Mouse (Mus musculus): ENCODE data around the gene Mtg1. TPM values are rescaled to one million over a fixed set of nuclear protein-coding genes. Genes with fewer than 3 reads are reported as not detected.

Mtg1 gene
- polyA plus RNA-seq, 1 experiment from 2014 or later: 34.7 TPM

GRCm38 (mm10) chr7:140170863-140171262, 33.5 kb downstream of the Mtg1 start:
- H3K4me1 ChIP-seq (ENCODE audit: control insufficient read depth, insufficient read depth, low read length): no peaks in the 10 kb centered on the region

GRCm38 (mm10) chr7:140172936-140173335, 35.6 kb downstream of the Mtg1 start, which contains the start of gene Olfr523:
TSS of gene Olfr523 (plus strand) at chr7:140173217.
- H3K9me3 ChIP-seq (ENCODE audit: control insufficient read depth, low read length): no peaks in the 10 kb centered on the region
- no peaks in the 10 kb centered on the region for H3K36me3 ChIP-seq (ENCODE audit: control insufficient read depth, insufficient read depth, low read length)
- no peak for ATAC-seq (ENCODE audit: low FRiP score, low TSS enrichment)
- H3K4me1 ChIP-seq (ENCODE audit: control insufficient read depth, insufficient read depth, low read length): no peaks in the 10 kb centered on the region
- 65% methylated on average over 1 of the region's 1 CpGs for WGBS
- no peak within 1 kb of the TSS for H3K27ac ChIP-seq (replicated peaks; ENCODE audit: low read depth, low read length)
- no peak within 1 kb of the TSS for H3K4me2 ChIP-seq (ENCODE audit: low read length)
- H3K27me3 ChIP-seq (ENCODE audit: control insufficient read depth, insufficient read depth, low read length): no peaks in the 10 kb centered on the region
- no peak within 1 kb of the TSS for H3K4me3 ChIP-seq (replicated peaks; ENCODE audit: low read depth, low read length)
- DNase-seq: no peak
- H3K9ac ChIP-seq (replicated peaks; ENCODE audit: low read length): no peak within 1 kb of the TSS

More at GRCm38 (mm10) chr7:140170863-140171262, 33.5 kb downstream of the Mtg1 start:
- H3K4me2 ChIP-seq (ENCODE audit: low read length): no peak overlapping the region
- no peak overlapping the region for H3K27ac ChIP-seq (replicated peaks; ENCODE audit: low read depth, low read length)
- DNase-seq: no peak
- H3K4me3 ChIP-seq (replicated peaks; ENCODE audit: low read depth, low read length): no peak overlapping the region
- H3K9ac ChIP-seq (replicated peaks; ENCODE audit: low read length): no peak overlapping the region
- ATAC-seq (ENCODE audit: low FRiP score, low TSS enrichment): no peak
- 97% methylated on average over 3 of the region's 3 CpGs for WGBS
- H3K36me3 ChIP-seq (ENCODE audit: control insufficient read depth, insufficient read depth, low read length): no peaks in the 10 kb centered on the region
- H3K27me3 ChIP-seq (ENCODE audit: control insufficient read depth, insufficient read depth, low read length): no peaks in the 10 kb centered on the region
- H3K9me3 ChIP-seq (ENCODE audit: control insufficient read depth, low read length): no peaks in the 10 kb centered on the region

GRCm38 (mm10) chr7:140179176-140179575, 41.8 kb downstream of the Mtg1 start:
- no peaks in the 10 kb centered on the region for H3K9me3 ChIP-seq (ENCODE audit: control insufficient read depth, low read length)
- H3K27me3 ChIP-seq (ENCODE audit: control insufficient read depth, insufficient read depth, low read length): no peaks in the 10 kb centered on the region
- ATAC-seq (ENCODE audit: low FRiP score, low TSS enrichment) (no peak), DNase-seq (no peak)
- H3K9ac ChIP-seq (replicated peaks; ENCODE audit: low read length): no peak overlapping the region
- H3K4me3 ChIP-seq (replicated peaks; ENCODE audit: low read depth, low read length): no peak overlapping the region
- no peaks in the 10 kb centered on the region for H3K36me3 ChIP-seq (ENCODE audit: control insufficient read depth, insufficient read depth, low read length)
- no peaks in the 10 kb centered on the region for H3K4me1 ChIP-seq (ENCODE audit: control insufficient read depth, insufficient read depth, low read length)
- H3K27ac ChIP-seq (replicated peaks; ENCODE audit: low read depth, low read length): no peak overlapping the region
- no peak overlapping the region for H3K4me2 ChIP-seq (ENCODE audit: low read length)
- WGBS: 83% methylated on average over 2 of the region's 2 CpGs

- ATAC-seq (ENCODE audit: low FRiP score, low TSS enrichment) (no peak), DNase-seq (no peak)
- Histone ChIP-seq H3K27me3 (ENCODE audit: control insufficient read depth, insufficient read depth, low read length) (no peaks in the 10 kb centered on the region), H3K4me3 (replicated peaks; ENCODE audit: low read depth, low read length) (no peak overlapping the region), H3K36me3 (ENCODE audit: control insufficient read depth, insufficient read depth, low read length) (no peaks in the 10 kb centered on the region), H3K9me3 (ENCODE audit: control insufficient read depth, low read length) (no peaks in the 10 kb centered on the region), H3K9ac (replicated peaks; ENCODE audit: low read length) (no peak overlapping the region), H3K4me1 (ENCODE audit: control insufficient read depth, insufficient read depth, low read length) (no peaks in the 10 kb centered on the region), H3K27ac (replicated peaks; ENCODE audit: low read depth, low read length) (no peak overlapping the region), H3K4me2 (ENCODE audit: low read length) (no peak overlapping the region)
- WGBS: 86% methylated on average over 2 of the region's 2 CpGs
Measured at GRCm38 (mm10) chr7:140180692-140181091, 43.3 kb downstream of the Mtg1 start.

- WGBS: 85% methylated on average over 4 of the region's 4 CpGs
- Histone ChIP-seq H3K4me3 (replicated peaks; ENCODE audit: low read depth, low read length) (no peak overlapping the region), H3K9ac (replicated peaks; ENCODE audit: low read length) (no peak overlapping the region), H3K4me1 (ENCODE audit: control insufficient read depth, insufficient read depth, low read length) (no peaks in the 10 kb centered on the region), H3K4me2 (ENCODE audit: low read length) (no peak overlapping the region), H3K9me3 (ENCODE audit: control insufficient read depth, low read length) (no peaks in the 10 kb centered on the region), H3K36me3 (ENCODE audit: control insufficient read depth, insufficient read depth, low read length) (no peaks in the 10 kb centered on the region), H3K27me3 (ENCODE audit: control insufficient read depth, insufficient read depth, low read length) (no peaks in the 10 kb centered on the region), H3K27ac (replicated peaks; ENCODE audit: low read depth, low read length) (no peak overlapping the region)
- ATAC-seq (ENCODE audit: low FRiP score, low TSS enrichment) (no peak), DNase-seq (no peak)
Measured at GRCm38 (mm10) chr7:140184206-140184605, 46.8 kb downstream of the Mtg1 start.

- 63% methylated on average over 18 of the region's 18 CpGs for WGBS
Measured at GRCm38 (mm10) chr7:140186646-140187620, 49.6 kb downstream of the Mtg1 start.

GRCm38 (mm10) chr7:140187721-140188390, 50.5 kb downstream of the Mtg1 start:
- H3K27ac ChIP-seq (replicated peaks; ENCODE audit: low read depth, low read length): no peak overlapping the region
- H3K9ac ChIP-seq (replicated peaks; ENCODE audit: low read length): no peak overlapping the region
- no peaks in the 10 kb centered on the region for H3K27me3 ChIP-seq (ENCODE audit: control insufficient read depth, insufficient read depth, low read length)

More at GRCm38 (mm10) chr7:140186646-140187620, 49.6 kb downstream of the Mtg1 start:
- H3K4me2 ChIP-seq (ENCODE audit: low read length): no peak overlapping the region
- peak; percentile 28 for DNase-seq
- no peaks in the 10 kb centered on the region for H3K9me3 ChIP-seq (ENCODE audit: control insufficient read depth, low read length)
- ATAC-seq (ENCODE audit: low FRiP score, low TSS enrichment): no peak
- H3K36me3 ChIP-seq (ENCODE audit: control insufficient read depth, insufficient read depth, low read length): no peaks in the 10 kb centered on the region
- H3K27ac ChIP-seq (replicated peaks; ENCODE audit: low read depth, low read length): no peak overlapping the region
- no peaks in the 10 kb centered on the region for H3K27me3 ChIP-seq (ENCODE audit: control insufficient read depth, insufficient read depth, low read length)
- no peak overlapping the region for H3K4me3 ChIP-seq (replicated peaks; ENCODE audit: low read depth, low read length)
- no peak overlapping the region for H3K9ac ChIP-seq (replicated peaks; ENCODE audit: low read length)
- no peaks in the 10 kb centered on the region for H3K4me1 ChIP-seq (ENCODE audit: control insufficient read depth, insufficient read depth, low read length)

GRCm38 (mm10) chr7:140188391-140189328, 51.3 kb downstream of the Mtg1 start:
- no peaks in the 10 kb centered on the region for H3K4me1 ChIP-seq (ENCODE audit: control insufficient read depth, insufficient read depth, low read length)
- H3K36me3 ChIP-seq (ENCODE audit: control insufficient read depth, insufficient read depth, low read length): no peaks in the 10 kb centered on the region
- 68% methylated on average over 4 of the region's 4 CpGs for WGBS
- no peak overlapping the region for H3K4me3 ChIP-seq (replicated peaks; ENCODE audit: low read depth, low read length)
- ATAC-seq (ENCODE audit: low FRiP score, low TSS enrichment): no peak
- no peak overlapping the region for H3K9ac ChIP-seq (replicated peaks; ENCODE audit: low read length)
- H3K27ac ChIP-seq (replicated peaks; ENCODE audit: low read depth, low read length): no peak overlapping the region
- DNase-seq: peak; percentile 75
- H3K27me3 ChIP-seq (ENCODE audit: control insufficient read depth, insufficient read depth, low read length): no peaks in the 10 kb centered on the region
- H3K9me3 ChIP-seq (ENCODE audit: control insufficient read depth, low read length): no peaks in the 10 kb centered on the region
- H3K4me2 ChIP-seq (ENCODE audit: low read length): no peak overlapping the region

More at GRCm38 (mm10) chr7:140187721-140188390, 50.5 kb downstream of the Mtg1 start:
- no peaks in the 10 kb centered on the region for H3K9me3 ChIP-seq (ENCODE audit: control insufficient read depth, low read length)
- DNase-seq: no peak
- H3K4me3 ChIP-seq (replicated peaks; ENCODE audit: low read depth, low read length): no peak overlapping the region
- no peak overlapping the region for H3K4me2 ChIP-seq (ENCODE audit: low read length)
- H3K4me1 ChIP-seq (ENCODE audit: control insufficient read depth, insufficient read depth, low read length): no peaks in the 10 kb centered on the region
- H3K36me3 ChIP-seq (ENCODE audit: control insufficient read depth, insufficient read depth, low read length): no peaks in the 10 kb centered on the region
- ATAC-seq (ENCODE audit: low FRiP score, low TSS enrichment): no peak
- 76% methylated on average over 7 of the region's 7 CpGs for WGBS

Data from midbrain, embryonic 14.5 days (tissue).